Mouse (Mus musculus): ENCODE data around the gene Vmn1r157. TPM values are rescaled to one million over a fixed set of nuclear protein-coding genes. Genes with fewer than 3 reads are reported as not detected.

Vmn1r157 gene
- total RNA-seq (2023), result not detected

DNA sequence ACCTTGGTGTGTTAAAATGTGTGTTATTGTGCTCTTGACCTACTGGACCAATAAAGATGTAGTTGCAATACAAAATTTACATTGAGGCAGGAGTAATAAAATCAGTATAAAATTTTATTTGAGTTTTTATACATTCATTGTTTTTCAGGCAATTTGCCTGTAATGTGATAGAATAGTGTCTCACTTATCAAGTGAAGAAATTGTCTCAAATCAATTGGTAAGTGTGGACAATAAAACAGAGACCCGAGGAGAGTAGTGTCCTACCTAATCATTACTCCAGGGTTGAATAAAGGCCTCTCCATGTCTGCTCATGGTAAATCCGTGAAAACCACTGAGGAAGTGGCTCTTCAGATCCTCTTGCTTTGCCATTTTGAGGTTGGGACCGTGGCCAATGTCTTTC is at the start of gene Vmn1r157:
TSS of gene Vmn1r157 (plus strand) at position 301 of the 400 bp plus-strand sequence.

DNA sequence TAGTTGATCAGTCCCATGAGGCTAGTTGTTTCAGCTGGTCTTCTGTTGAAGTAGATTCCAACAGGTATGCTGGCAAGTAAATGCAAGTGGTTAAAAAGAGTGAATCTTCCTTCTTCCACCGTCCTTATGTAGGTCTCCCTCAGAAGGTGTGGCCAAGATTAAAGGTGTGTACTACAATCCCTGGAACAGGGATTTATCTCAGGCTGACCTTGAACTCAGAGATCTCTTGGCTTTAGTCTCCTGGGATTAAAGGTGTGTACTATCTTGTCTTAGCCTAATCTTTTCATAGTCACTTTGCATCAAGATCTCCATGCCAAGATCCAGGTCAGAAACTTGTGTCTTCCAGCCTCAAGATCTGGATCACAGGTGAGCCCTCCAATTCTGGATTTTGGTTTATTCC is 41.9 kb upstream of the Vmn1r157 start, which contains the start of gene Gm4567:
TSS of gene Gm4567 (minus strand) at position 101 of the 400 bp plus-strand sequence.

GRCm38 (mm10) chr7:22790682-22791081 is 29.2 kb downstream of the Vmn1r157 start, which contains the start of gene Vmn1r158:
Gene Vmn1r158, minus strand, starts transcription at chr7:22790782.

Other genes with a start within 250 kb of the Vmn1r157 start
- not detected for gene Vmn1r152, start 238.7 kb upstream of the Vmn1r157 start, total RNA-seq (2023)
- gene Gm8677, start 226.8 kb upstream of the Vmn1r157 start, total RNA-seq (2023), result not detected
- not detected for gene Gm4201, start 196.4 kb upstream of the Vmn1r157 start, total RNA-seq (2023)
- not detected for gene Gm4565, start 173.6 kb upstream of the Vmn1r157 start, total RNA-seq (2023)
- not detected for gene Vmn1r155, start 103.7 kb upstream of the Vmn1r157 start, total RNA-seq (2023)
- gene Gm8693, start 69.4 kb upstream of the Vmn1r157 start, total RNA-seq (2023), result not detected
- gene Gm4567, start 42.0 kb upstream of the Vmn1r157 start, total RNA-seq (2023), result not detected
- gene Vmn1r158, start 29.1 kb downstream of the Vmn1r157 start, total RNA-seq (2023), result not detected
- gene Vmn1r159, start 81.9 kb downstream of the Vmn1r157 start, total RNA-seq (2023), result not detected
- not detected for gene Vmn1r160, start 109.5 kb downstream of the Vmn1r157 start, total RNA-seq (2023)
- gene Gm4214, start 223.0 kb downstream of the Vmn1r157 start, total RNA-seq (2023), result not detected